Mouse (Mus musculus): ENCODE measurements at regions not wholly inside any gene's neighbourhood (a gene's known extent, or its start where the extent isn't known, plus 50 kb on each side); places are given as distances from the start of the nearest gene placed in this dataset.

DNA sequence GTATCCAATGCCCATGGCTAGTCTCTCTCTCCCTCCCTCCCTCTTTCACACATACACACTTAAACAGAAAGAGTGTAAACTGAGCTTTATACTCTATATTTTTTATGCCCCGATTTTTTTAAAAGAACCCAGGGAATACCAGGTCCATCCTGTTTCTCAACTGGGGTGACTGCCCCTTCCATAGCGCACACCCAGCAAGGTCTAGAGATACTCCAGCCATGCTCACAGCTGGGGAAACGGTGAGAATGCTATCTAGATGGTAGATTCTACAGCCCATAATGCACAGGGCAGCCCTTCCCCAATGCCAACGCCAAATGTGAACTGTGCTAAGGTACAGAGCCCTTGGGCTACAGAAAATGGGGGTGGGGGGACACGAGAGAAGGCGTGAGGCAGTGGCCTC, 51.2 kb upstream of the Tln2 start:
- DNase-seq (ENCODE audit: low spot score): no peak

DNA sequence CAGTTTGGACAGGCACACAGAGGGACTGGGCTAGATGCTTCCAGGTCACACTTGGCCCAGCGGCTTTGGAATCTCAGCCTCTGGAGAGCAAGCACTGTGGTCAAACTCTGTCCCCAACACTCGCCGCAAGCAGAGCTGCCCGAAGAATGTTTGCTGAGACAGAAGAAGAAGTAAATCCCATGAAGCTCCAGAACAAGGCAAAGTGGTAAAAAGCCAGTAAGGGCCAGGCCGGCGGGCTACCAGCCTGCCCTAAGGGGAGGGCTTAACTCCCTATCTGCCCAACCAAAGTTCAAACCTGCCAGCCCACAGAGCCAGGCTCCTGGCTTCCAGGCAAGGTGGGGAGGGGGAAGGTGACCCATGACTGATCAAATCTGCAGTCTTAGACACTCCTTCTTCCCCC, 52.2 kb upstream of the Tln2 start:
- DNase-seq (ENCODE audit: low spot score): no peak

DNA sequence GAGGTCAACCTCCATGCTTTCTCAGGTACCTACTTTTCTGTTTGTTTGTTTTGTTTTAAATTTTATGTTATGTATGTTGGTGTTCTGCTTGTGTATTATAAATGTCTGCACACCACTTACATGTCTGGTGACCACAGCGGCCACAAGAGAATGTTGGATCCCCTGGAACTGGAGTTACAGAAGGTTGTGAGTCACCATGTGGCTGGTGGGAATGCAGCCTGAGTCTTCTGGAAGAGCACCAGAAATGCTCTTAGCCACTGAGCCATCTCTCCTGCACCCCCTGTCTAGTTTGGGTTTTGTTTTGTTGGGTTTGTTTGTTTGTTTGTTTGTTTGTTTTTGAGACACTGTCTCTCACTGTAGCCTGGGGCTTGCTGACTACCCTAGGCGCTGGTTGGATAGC, 52.6 kb upstream of the Tln2 start:
- DNase-seq (ENCODE audit: low spot score): no peak

DNA sequence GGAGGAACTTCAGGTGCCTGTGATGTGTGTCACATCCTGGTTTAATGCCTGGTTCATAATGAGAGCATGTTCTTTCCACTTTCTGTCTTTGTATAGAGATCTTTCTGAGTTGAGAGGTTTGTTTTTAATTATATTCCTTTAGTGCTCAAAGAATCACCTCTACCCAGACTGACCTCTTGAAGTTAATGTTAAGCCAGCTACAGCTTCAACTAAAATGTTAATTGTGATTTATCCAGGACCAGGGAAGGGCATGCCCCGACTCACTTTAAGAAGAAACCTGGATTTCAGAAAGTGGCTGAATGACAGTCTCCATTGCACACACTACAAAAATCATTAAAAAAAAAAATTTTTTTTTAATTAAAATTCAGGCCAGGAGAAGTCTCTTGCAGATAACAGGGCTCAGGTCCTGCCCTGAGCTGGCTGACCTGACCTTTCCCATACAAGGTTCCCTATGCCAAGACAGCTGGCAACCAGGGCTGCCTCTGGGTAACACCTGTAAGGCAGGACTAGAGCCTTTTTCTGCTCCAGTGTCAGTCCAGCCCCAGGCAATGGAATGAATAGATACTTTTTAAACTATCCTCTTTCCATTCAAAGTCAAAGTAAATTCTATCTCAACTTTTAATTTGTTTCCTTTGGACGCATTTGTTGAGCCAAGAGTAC, 54.7 kb upstream of the Tln2 start:
- DNase-seq (ENCODE audit: low spot score): no peak

DNA sequence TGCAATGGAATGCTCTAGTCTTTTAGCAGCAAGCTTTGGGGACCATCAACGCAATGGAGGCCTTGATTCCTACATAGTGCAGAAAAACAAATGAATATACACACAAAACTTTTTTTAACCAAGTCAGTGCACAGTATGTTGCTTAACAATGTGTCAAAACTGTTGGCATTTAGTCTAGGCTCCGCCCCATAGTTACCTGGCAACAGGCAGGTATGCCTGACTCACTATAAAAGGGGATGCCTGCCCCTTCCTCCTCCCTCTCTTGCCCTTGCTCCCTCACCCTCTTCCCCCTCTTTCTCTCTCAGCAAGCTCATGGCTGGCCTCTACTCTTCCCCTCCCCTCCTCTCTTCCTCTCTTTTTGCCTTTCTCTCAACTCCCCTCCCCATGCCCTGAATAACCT, 56.7 kb upstream of the Tln2 start:
- DNase-seq (ENCODE audit: low spot score): no peak

DNA sequence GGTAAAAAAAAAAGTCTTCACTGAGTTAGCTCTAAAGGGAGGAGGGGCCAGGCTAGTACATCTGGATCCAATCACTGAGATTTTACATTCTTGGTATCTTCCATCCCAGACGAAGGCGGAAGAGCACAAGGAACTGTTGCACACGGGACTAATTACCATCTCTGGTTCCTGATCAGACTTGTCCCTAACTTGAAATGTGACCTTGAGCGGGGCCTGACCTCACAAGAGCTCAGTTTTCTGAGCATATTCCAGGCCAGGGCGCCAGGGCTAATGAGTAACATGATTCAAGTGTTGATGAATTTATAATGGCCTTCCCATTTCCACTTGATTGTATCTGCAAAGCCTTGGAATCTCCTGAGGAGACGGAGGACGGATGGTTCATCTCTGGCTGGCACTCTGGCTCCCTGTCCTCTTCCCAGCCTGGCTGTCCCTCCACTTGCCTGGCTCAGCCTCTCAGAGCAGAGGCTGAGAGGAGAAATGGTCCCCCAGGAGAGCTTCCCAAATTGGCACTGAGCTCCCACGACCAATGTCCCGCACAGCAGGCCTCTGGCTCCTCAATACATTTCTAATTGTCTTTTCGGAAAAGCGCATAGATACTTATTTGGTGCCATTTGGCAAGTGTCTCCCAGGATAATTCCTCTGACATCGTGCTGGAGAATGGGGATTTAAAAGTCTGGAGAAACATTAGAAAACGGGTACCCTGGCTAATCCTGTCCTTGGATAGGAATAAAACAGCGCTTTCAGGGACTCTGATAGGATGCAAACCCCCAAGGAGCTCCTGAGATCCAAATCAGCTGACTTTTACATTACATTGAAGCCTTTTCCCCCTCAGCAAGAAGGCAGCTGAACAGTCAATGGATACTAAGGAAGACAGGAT, 58.1 kb upstream of the Tln2 start:
- DNase-seq (ENCODE audit: low spot score): no peak

DNA sequence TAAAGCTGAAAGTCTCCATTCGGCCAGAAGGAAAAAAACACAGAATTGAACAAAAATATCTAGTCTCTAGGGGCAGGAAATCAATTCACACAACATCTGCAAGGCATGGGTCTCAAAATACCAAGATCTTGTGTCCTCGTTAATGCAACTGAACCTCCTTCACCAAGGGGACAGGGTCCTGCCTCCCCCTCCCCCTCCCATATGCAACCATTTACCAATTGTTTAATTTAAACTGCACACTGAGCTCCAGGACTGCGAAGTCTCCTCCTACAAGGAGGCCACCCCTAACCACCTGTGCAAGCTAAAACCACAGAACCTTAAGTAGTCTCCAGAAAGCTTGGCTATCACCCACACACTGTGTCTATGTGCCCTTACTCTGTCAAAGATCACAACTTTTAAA, 61.4 kb upstream of the Tln2 start:
- peak; percentile 58 for DNase-seq (ENCODE audit: low spot score)

DNA sequence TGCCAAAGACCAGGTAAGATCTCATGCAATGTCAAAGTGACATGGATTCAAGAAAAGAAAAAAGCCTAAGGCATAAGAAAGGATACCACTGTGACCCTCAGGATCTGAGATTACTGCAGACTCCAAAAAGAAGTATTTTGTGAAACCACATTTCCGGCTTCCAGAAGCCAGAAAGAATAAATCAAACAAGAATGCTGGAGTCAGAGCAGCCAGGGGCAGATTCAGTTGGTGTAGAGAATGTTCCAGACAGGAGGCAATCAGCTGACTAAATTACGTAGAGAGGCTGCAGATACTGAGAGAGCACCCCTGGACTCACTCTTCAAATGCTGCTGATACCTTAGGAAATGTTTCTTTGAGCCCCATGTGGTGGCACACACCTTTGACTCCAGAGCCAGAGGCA, 67.7 kb upstream of the Tln2 start:
- no peak for DNase-seq (ENCODE audit: low spot score)

DNA sequence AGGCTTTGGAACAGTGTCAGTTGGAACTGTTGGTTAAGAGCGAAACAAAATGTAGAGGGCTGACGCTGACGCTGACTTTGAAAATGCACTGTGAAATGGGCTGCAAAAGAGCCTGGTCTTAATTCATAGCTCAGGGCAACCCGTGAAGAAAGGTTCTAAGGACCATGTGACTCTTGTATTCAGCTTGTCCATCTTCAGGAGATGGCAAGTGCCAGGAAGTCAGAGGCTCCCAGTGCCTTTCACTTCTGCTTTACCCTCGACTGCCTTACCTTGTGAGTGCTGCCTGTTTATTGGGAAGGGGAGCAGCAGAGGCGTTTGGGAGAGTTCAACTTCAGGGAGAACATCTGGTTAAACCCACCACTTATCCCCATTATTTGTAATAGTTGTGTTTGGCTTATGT, 70.1 kb upstream of the Tln2 start:
- no peak for DNase-seq (ENCODE audit: low spot score)

DNA sequence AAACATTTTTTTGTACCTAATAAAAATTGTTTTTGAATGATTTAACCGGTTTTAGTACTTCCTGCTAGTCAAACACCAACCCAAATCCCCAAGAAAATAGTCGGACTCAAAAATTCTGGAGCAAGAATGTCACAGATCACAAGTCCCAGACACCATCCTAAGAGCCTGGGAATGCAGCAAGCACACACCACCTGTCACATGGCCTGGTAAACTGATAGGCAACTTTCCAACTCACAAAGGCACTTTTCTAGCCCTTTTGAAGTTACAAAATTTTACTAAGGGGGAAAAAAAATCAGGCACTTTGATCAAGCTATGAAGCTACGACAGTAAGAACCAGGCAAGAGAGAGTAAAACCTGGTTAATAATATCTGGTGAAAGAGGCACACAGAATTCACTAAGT, 70.7 kb upstream of the Tln2 start:
- no peak for DNase-seq (ENCODE audit: low spot score)

DNA sequence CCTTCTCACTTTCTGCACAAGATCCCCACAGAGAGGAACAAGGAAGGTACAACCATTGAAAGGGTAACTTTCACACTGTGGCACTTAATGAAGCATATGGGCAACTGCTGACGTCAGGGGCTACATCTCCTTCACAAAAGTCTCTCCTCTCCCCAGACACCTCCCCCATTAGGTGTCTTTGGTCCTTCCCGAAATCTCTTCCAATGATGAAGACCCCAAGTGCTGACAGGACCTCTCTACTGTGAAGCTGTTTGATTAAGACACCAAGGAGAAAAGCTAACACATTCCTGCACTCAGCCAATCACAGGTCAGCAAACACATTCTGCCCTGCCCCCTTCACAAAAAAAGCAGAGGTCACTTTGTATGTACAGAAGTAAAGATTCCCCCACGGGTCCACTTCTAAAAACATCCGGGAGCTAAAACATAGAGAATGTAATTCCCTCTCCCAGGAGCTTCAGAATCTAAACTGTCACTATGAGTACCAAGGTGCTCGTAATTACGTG, 72.3 kb upstream of the Tln2 start:
- no peak for DNase-seq (ENCODE audit: low spot score)

DNA sequence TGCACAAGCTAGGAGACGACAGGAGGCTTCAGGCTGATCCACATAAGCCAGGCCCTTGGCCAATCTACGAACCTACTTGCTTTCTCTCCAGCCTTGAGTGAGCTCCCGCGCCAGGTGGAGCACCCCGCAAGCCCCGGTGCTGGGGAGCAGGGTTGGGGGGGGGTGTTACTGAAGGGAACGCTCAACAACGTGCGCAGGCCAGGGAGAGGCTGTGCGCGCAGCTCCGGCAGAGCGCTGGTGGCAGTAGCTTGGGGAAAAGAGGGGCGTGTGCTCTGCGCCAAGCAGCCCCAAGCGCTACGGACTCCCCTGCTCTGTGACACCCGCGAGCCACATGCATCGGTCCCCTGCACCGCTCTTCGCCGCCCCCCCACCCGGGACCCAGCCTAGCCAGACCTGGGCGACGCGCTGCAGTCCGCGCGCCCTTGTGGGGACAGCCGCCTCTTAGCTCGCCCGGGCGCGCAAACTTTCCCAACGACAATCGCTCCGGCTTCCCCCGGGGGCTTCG, 73.1 kb upstream of the Tln2 start:
- DNase-seq (ENCODE audit: low spot score): peak; percentile 36

DNA sequence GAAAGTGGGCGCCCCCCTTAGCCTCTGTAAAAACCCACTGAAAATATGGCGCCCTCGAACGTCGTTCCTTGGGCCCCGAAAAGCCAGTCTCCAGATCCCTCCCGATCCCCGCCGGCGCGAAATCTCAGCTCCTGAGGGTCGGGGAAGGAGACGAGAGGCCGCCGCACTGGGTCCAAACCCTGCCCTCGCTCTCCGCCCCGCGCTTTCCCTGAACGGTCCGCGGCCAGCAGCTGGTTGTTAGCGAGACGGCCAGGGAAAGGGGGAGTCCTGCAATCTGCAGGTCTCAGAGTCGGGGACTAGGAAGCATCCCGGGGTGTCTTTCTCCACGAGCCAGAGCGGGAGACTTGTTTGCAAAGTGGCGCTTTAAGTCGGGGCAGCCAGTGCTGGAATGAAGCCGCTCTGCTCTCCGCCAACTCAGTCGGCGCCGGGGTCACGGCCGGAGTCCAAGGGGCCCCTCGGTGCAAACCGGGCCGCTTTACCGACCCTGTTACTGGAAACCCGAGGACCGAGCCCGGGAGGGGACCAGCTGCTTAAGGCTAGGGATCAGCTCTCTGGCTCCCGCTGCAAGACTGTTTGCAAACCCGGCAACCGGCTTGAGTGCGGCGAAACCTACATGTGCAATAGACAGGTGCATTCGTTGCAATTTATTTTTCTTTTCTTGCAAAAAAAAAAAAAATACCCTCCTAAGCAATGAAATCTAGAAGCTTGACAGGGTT, 73.7 kb upstream of the Tln2 start:
- peak; percentile 28 for DNase-seq (ENCODE audit: low spot score)

DNA sequence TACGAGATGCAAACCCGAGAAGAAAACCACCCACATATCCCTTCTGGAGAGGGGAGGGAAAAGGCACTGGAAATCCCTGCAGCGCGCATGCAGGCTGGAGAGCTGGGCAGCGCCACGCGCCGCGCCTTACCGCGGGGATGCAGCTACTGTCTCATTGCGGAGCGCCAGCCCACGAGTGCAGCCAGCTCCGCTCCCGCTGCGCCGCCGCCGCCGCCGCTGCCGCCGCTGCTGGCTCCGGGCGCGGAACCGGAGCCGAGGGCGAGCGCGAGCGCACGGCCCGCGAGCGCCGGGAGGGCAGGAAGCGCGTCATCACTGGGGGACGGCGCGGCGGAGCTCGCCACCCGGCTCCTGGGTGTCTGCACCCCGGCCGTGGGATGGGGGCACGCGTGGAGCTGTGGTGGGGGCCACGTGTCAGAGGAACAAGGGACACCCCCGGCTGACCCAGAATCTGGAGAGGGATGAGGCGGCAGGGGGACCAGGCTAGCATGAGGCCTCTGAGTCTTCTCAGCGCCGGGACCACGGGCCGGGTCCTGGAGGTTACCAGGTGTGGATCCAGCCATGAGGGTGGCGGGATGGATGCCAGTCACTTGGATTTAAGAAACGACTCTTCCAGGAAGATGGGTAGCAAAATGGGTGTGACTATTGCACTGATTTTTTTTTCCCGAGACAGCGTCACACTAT, 74.4 kb upstream of the Tln2 start:
- peak; percentile 72 for DNase-seq (ENCODE audit: low spot score)

DNA sequence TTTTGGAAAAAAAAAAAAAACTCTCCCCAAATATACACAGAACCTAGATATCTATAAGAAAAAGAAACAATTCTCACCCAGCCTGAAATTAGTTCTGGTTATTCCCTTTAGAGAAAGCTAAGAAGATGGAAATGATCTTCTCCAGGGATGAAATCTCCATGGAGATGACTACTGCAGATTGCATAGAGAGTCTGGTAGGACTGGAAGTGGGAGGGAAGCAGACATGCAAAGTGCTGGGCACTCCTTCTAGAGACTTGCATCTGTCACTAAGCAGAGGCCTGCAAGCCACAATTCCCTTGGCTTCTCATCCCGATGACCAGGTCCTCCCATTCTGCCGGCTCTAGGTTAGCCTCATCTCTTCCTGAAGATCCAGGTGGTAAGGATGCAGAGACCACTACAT, 87.3 kb upstream of the Tln2 start:
- DNase-seq (ENCODE audit: low spot score): no peak

DNA sequence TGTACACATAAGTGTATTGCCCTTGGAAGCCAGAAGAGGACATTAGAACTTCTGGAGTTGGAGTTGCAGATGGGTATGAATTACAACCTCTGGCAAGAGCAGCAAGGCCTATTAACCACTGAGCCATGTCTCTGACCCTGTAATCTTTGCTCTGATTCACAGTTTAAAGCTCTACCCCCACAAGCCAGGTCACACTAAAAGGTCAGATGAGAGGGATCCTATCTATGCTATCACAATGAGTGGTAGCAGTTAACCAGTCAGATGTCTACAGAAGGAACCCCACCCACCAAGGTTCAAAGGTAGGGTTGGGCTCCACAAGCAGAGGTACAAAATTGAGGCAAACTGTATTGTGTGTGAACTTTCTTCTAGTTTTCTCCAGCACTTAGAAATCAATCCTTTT, 94.5 kb upstream of the C2cd4b start:
- DNase-seq (ENCODE audit: low spot score): no peak

DNA sequence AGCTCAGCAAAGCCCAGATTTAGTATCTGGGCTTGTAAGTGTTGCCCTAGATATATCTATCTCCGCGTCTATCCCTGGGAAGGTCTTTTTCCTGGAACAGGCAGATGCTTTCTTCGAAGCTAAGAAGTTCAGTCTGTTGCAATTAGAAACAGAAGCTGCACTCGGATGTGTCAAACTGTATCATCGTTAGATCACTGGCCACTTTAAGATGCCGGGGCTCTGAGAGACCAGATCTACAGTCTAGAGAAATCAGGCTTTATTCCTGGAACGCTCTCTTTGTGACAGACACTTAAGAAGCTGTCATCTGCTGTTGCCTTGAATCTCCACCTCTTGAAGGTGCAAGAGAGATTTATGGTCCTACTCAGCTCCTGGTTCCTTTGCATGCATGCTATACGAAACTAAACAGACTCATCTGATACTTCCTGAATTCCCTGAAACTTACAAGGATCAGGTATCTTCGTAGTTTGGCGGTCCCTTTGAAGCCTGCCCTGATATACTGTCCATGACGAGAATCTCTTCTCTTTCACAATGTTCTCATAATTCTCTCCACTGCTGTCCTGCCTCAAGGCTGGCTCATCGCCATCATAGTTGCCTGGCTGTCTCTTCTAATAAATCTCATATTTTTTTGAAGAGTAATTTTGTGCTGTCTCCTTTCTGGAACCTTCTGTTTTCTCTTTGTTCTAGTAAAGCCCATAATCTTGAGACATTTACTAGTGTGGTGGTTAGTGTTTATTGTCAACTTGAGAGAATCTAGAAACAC, 88.8 kb upstream of the C2cd4b start:
- DNase-seq (ENCODE audit: low spot score): no peak

DNA sequence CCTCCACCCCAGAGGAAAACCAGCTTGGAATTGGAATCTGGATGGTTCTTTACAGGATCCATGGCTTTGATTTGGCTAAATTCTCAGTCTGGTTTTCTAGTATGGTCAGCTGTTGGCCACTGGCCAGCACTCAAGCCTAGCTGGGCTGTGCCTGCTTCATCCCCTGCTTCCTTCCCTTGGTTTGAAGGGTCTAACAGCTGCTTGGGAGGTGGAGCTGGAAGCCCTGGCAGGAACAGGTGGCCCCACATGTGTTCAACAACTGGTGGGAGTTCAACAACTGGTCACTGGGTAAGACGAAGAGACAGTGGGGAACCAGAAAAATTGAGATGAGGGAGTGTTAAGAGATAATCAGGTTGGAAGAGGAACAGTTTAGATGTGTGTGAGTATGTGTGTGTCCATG, 82.3 kb upstream of the C2cd4b start:
- DNase-seq (ENCODE audit: low spot score): no peak

DNA sequence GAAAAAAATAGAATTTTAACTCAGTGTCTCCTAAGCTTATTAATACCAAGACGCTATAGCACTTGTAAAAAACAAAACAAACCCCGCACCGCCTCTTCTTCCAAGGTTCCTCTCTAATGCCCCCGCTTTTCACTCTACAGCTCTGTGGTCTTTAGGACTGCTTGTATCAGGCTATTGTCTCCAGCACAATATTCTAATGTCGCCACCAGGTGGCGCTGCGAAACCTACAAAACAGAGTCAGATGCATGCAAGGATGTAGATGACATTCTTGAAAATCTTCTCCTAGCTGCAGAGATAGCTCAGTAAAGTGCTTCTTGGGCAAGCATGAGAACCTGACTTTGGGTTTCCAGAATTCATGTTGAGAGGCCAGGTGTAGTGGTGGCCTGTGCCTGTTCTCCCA, 75.9 kb upstream of the C2cd4b start:
- DNase-seq (ENCODE audit: low spot score): peak; percentile 69

DNA sequence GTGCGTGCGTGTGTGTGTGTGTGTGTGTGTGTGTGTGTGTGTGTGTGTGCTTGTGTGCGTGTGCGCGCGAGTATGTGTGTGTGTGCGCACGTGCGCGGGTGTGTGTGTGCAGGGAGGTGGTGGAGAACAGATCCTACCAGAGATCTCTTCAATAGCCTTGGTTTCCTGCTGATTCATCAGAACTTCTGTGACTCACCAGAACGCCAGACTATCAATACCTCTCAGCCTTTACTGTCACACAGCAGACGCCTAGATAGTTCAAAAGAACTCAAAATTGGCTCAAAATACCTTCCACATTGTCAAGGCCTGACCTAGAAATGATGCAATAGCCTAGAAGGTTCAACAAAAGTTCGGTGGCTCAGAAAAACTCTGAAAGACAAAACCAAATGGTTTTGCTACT, 66.8 kb upstream of the C2cd4b start:
- DNase-seq (ENCODE audit: low spot score): no peak

DNA sequence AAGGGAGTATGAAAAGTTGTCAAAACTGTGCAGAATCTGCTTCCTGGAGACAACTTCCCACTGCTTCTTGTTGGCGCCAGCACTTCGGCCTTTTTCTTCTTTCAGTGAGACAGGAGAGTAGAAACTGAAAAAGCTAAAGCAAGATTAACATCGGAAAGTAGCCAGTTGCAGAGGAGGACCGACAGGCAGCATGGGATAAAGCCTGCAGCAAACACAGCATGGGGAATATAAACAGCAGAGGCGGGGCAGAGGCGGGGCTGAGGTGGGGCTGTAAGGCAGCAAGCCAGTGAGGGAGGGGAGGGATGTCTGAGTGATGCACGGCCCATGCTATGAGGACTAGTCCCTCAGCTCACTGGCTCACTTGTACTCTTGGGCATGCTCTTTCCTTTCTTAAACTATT, 65.5 kb upstream of the C2cd4b start:
- no peak for DNase-seq (ENCODE audit: low spot score)

Measured in thymus, postnatal 0 days (tissue).